Mouse (Mus musculus) limb, embryonic 14.5 days (tissue): Measurements from ENCODE around the gene 2310030G06Rik. TPM values are rescaled to one million over a fixed set of nuclear protein-coding genes. Genes with fewer than 3 reads are reported as not detected.

Source experiments
- ATAC-seq: fragments of 200-750 bp; cut with Nextera tagmentation; 2 replicates; pipeline ENCODE4 v1.8.0; 2017; ENCODE audit warnings: low read depth, moderate number of reproducible peaks, moderate TSS enrichment; ENCODE audit not compliant: low FRiP score
- DNase-seq: peaks from one replicate; pipeline ENCODE4 v3.0.0-alpha.2; 2015; ENCODE audit warnings: low spot score
- H3K27ac ChIP-seq: fragments of 300-500 bp; sonication (generic); replicated peaks from 2 replicates; pipeline ENCODE4 v1.5.1; 2014; ENCODE audit warnings: low read depth, mild to moderate bottlenecking, low read length, moderate library complexity, mixed read lengths
- H3K27me3 ChIP-seq: fragments of 300-500 bp; sonication (generic); 2 replicates; pipeline ENCODE4 v1.6.1; 2014; ENCODE audit warnings: low read length, mixed read lengths; ENCODE audit not compliant: control insufficient read depth, insufficient read depth
- H3K36me3 ChIP-seq: fragments of 300-500 bp; sonication (generic); 2 replicates; pipeline ENCODE4 v1.6.1; 2014; ENCODE audit warnings: mild to moderate bottlenecking, low read length, moderate library complexity, mixed read lengths; ENCODE audit not compliant: control insufficient read depth, insufficient read depth
- H3K4me1 ChIP-seq: fragments of 300-500 bp; sonication (generic); 2 replicates; pipeline ENCODE4 v1.6.1; 2014; ENCODE audit warnings: antibody characterized with exemption, low read length, mixed read lengths; ENCODE audit not compliant: control insufficient read depth, insufficient read depth
- H3K4me2 ChIP-seq: fragments of 300-500 bp; sonication (generic); replicated peaks from 2 replicates; pipeline ENCODE4 v1.6.1; 2014; ENCODE audit warnings: low read depth, mild to moderate bottlenecking, low read length, moderate library complexity; ENCODE audit not compliant: severe bottlenecking
- H3K4me3 ChIP-seq: fragments of 300-500 bp; sonication (generic); replicated peaks from 2 replicates; pipeline ENCODE4 v1.5.1; 2014; ENCODE audit warnings: low read length
- H3K9ac ChIP-seq: fragments of 300-500 bp; sonication (generic); 2 replicates; pipeline ENCODE4 v1.6.1; 2014; ENCODE audit warnings: mild to moderate bottlenecking, low read depth, low read length, moderate library complexity; ENCODE audit not compliant: severe bottlenecking
- H3K9me3 ChIP-seq: fragments of 300-500 bp; sonication (generic); 2 replicates; pipeline ENCODE4 v1.6.1; 2016; ENCODE audit warnings: low read length; ENCODE audit not compliant: control insufficient read depth
- POLR2A ChIP-seq: fragments of 200-500 bp; IDR thresholded peaks from 2 replicates; pipeline ENCODE4 v1.8.0; 2012; ENCODE audit warnings: inconsistent platforms, mild to moderate bottlenecking, moderate library complexity, borderline replicate concordance; ENCODE audit not compliant: insufficient read depth, insufficient read length; ENCODE audit errors: extremely low read depth
- WGBS: fragments of 180-500 bp; shearing (Covaris S2); extraction: QIAGEN DNeasy Blood & Tissue Kit; methylation state at CpG from one replicate; pipeline ENCODE4 v1.1.7; 2014; 5-methylcytosine and 5-hydroxymethylcytosine counted together
- polyA plus RNA-seq, 2 experiments: library from polyadenylated mRNA; depleted of rRNA in 1 of 2; stranded (reverse) in 1 of 2; unstranded in 1 of 2; fragments of >200 nt; fragmentation: Nextera tagmentation in 1 of 2; extraction: Ambion mirVana in 1 of 2; gene quantifications; 2 replicates each; pipeline versions ENCODE4 v1.2.1 to v1.2.3; 2012 to 2014

Gene 2310030G06Rik
- polyA plus RNA-seq, 2 experiments = 4.9 to 5.4 TPM

- Histone ChIP-seq H3K27ac (peak overlapping the region; percentile 83), H3K4me1 (peaks cover 13% of the 10 kb centered on the region; the same call in 1 of the 2 replicates)
- 5% methylated on average over 17 of the region's 17 CpGs for WGBS
These were observed 21.3 kb upstream of the 2310030G06Rik start for GRCm38 (mm10) chr9:50767531-50768106.

GRCm38 (mm10) chr9:50763331-50763730 lies 17.0 kb upstream of the 2310030G06Rik start:
- Histone ChIP-seq H3K36me3 (peaks cover 3% of the 10 kb centered on the region; the same call in 1 of the 2 replicates), H3K4me1 (peaks cover 5% of the 10 kb centered on the region; the same call in 1 of the 2 replicates), H3K4me3 (no peak overlapping the region), H3K9me3 (no peaks in the 10 kb centered on the region), H3K27me3 (no peaks in the 10 kb centered on the region), H3K27ac (no peak overlapping the region), H3K4me2 (no peak overlapping the region), H3K9ac (no peak overlapping the region)
- no peak for TF ChIP-seq POLR2A
- DNase-seq (peak; percentile 27), ATAC-seq (no peak)
- 64% methylated on average over 1 of the region's 1 CpGs for WGBS

More at GRCm38 (mm10) chr9:50767531-50768106, 21.3 kb upstream of the 2310030G06Rik start:
- Histone ChIP-seq H3K36me3 (peaks cover 11% of the 10 kb centered on the region), H3K27me3 (no peaks in the 10 kb centered on the region), H3K9me3 (no peaks in the 10 kb centered on the region), H3K4me3 (peak overlapping the region; percentile 60), H3K9ac (peak overlapping the region; percentile 60), H3K4me2 (peak overlapping the region; percentile 68)
- peak; percentile 4; the same call in 1 of the 2 replicates for ATAC-seq
- no peak for TF ChIP-seq POLR2A
- DNase-seq = no peak

DNA sequence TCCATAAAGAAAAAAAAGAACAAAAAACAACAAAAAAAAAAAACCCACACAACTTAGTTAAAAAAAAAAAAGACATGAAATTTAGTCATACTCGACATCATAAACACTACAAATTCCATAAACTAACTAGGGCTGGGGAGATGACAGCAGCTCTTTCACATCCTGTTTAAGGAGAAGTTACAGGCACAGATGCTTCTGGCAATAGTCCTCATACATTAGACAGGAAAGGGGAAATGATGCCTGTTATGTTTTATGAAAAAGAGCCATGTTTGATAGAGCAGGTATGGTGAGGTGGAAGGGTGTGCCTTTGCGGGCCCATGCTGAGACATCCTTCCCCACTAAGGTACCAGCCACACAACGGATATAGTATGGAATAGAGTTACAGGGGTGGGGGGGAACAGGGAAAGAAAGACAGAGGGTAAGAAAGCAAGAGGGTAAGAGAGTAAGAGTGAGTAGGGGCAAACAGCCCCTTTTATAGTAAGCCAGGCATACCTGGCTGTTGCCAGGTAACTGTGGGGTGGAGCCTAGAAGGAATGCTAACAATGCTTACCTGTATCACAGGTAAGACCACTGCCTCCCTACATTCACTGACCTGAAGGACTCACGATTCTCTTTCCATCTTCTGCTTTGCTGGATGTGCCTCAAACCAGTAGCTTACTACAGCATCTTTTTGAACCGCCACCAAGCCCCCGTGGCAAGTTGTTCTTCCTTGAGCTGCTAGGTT lies 15.3 kb upstream of the 2310030G06Rik start:
- H3K4me3 ChIP-seq = no peak overlapping the region
- TF ChIP-seq POLR2A = no peak
- no peak overlapping the region for H3K4me2 ChIP-seq
- no peaks in the 10 kb centered on the region for H3K4me1 ChIP-seq
- H3K27me3 ChIP-seq = no peaks in the 10 kb centered on the region
- H3K9ac ChIP-seq = no peak overlapping the region
- peaks cover 3% of the 10 kb centered on the region; the same call in 1 of the 2 replicates for H3K36me3 ChIP-seq
- no peaks in the 10 kb centered on the region for H3K9me3 ChIP-seq
- DNase-seq (no peak), ATAC-seq (no peak)
- 66% methylated on average over 6 of the region's 6 CpGs for WGBS
- H3K27ac ChIP-seq = no peak overlapping the region

DNA sequence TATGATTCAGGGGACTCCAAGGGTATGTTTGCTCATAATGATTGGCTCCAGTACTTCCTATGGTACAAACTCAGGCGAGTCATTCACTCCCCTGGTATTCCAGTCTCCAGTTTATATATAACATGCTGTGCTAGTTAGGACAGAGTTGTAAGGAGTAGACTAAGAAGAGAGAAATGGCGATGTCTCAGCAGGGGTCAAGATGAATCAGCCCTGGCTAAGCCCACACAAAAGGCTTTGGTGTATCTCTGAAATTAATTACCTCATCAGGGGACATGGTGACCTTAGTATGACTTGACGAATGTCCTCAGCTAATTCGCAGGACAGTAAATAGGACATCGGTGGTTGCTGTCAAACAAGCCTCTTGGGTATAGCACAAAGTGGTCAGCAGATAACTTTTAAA lies 10.4 kb upstream of the 2310030G06Rik start:
- Histone ChIP-seq H3K36me3 (no peaks in the 10 kb centered on the region), H3K4me1 (peaks cover 8% of the 10 kb centered on the region), H3K4me2 (no peak overlapping the region), H3K27me3 (no peaks in the 10 kb centered on the region), H3K9ac (no peak overlapping the region), H3K27ac (no peak overlapping the region), H3K9me3 (no peaks in the 10 kb centered on the region), H3K4me3 (no peak overlapping the region)
- no peak for ATAC-seq
- no peak for TF ChIP-seq POLR2A
- DNase-seq = no peak
- 47% methylated on average over 5 of the region's 5 CpGs for WGBS

- H3K27ac ChIP-seq = no peak overlapping the region
- H3K4me3 ChIP-seq = no peak overlapping the region
- no peaks in the 10 kb centered on the region for H3K36me3 ChIP-seq
- ATAC-seq (no peak), DNase-seq (no peak)
- H3K9ac ChIP-seq = no peak overlapping the region
- no peak overlapping the region for H3K4me2 ChIP-seq
- H3K9me3 ChIP-seq = no peaks in the 10 kb centered on the region
- H3K4me1 ChIP-seq = peaks cover 10% of the 10 kb centered on the region
- 83% methylated on average over 7 of the region's 7 CpGs for WGBS
- TF ChIP-seq POLR2A = no peak
- no peaks in the 10 kb centered on the region for H3K27me3 ChIP-seq
These were observed 7.6 kb upstream of the 2310030G06Rik start for GRCm38 (mm10) chr9:50753947-50754346.
